Mouse (Mus musculus) Muller cell, postnatal 12 days (primary cell): ENCODE data around the gene Bst1.

ENCODE experiments used
- DNase-seq: peaks from one replicate; pipeline ENCODE4 v3.0.0-alpha.2; 2015; ENCODE audit errors: inconsistent ontology term

Bst1 gene

GRCm38 (mm10) chr5:43818695-43819094 lies at the start of gene Bst1:
Gene Bst1, plus strand, starts transcription at chr5:43818885.
- no peak for DNase-seq

- DNase-seq, result no peak
These were observed 47.9 kb upstream of the Bst1 start for GRCm38 (mm10) chr5:43770618-43771354.

- no peak for DNase-seq
These were observed 47.1 kb upstream of the Bst1 start for GRCm38 (mm10) chr5:43771555-43771954.

- DNase-seq, result no peak
These were observed 42.3 kb upstream of the Bst1 start for GRCm38 (mm10) chr5:43776407-43776806.

GRCm38 (mm10) chr5:43776993-43777392 lies 41.7 kb upstream of the Bst1 start:
- no peak for DNase-seq

GRCm38 (mm10) chr5:43778583-43778982 lies 40.1 kb upstream of the Bst1 start:
- DNase-seq, result no peak

GRCm38 (mm10) chr5:43781423-43781976 lies 37.2 kb upstream of the Bst1 start:
- no peak for DNase-seq

- DNase-seq, result peak; percentile 91
These were observed 36.4 kb upstream of the Bst1 start for GRCm38 (mm10) chr5:43781977-43782930.

- DNase-seq, result no peak
These were observed 34.7 kb upstream of the Bst1 start for GRCm38 (mm10) chr5:43783996-43784395.

- no peak for DNase-seq
These were observed 32.1 kb upstream of the Bst1 start for GRCm38 (mm10) chr5:43786607-43787006.

- DNase-seq, result peak; percentile 26
These were observed 30.5 kb upstream of the Bst1 start for GRCm38 (mm10) chr5:43787976-43788752.

- no peak for DNase-seq
These were observed 26.3 kb upstream of the Bst1 start for GRCm38 (mm10) chr5:43792354-43792753.

GRCm38 (mm10) chr5:43799530-43799929 lies 19.2 kb upstream of the Bst1 start:
- no peak for DNase-seq

- no peak for DNase-seq
These were observed 18.0 kb upstream of the Bst1 start for GRCm38 (mm10) chr5:43800700-43801099.

- DNase-seq, result no peak
These were observed 17.4 kb upstream of the Bst1 start for GRCm38 (mm10) chr5:43801253-43801652.

GRCm38 (mm10) chr5:43801798-43802197 lies 16.9 kb upstream of the Bst1 start:
- DNase-seq, result no peak

- DNase-seq, result no peak
These were observed 13.3 kb upstream of the Bst1 start for GRCm38 (mm10) chr5:43805401-43805800.

- no peak for DNase-seq
These were observed 12.3 kb upstream of the Bst1 start for GRCm38 (mm10) chr5:43806340-43806739.

- no peak for DNase-seq
These were observed 11.8 kb upstream of the Bst1 start for GRCm38 (mm10) chr5:43806914-43807313.

GRCm38 (mm10) chr5:43807744-43808696 lies 10.7 kb upstream of the Bst1 start:
- DNase-seq, result peak; percentile 90
